Mouse (Mus musculus): ENCODE results near the gene Tpcn1. TPM values are rescaled to one million over a fixed set of nuclear protein-coding genes. Genes with fewer than 3 reads are reported as not detected.

Tpcn1 gene
- polyA plus RNA-seq, 1 experiment from 2014 or later = 14.9 TPM

DNA sequence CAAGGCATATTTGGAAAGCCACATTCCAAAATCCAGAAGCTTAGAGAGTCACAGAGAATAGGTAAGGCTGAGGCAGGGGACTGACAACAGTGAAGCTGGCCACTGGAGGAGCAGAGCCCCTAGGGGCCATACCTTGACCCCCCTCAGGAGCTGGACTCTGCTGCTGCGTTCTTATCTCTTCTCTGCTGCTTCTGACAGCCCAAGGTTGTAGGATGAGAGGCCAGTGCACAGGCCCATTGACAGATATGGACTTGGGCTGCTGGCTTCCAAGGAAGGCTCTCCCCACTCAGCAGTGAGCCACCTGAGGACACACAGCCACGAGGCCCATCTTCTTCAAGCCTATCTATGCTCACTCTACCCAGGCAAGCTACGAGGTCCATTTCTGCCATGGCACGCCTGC, 19.5 kb downstream of the Tpcn1 start:
- no peaks in the 10 kb centered on the region for H3K9me3 ChIP-seq (ENCODE audit: control insufficient read depth, low read length)
- no peak for ATAC-seq (ENCODE audit: insufficient read depth, low FRiP score, low TSS enrichment)
- 86% methylated on average over 4 of the region's 4 CpGs for WGBS
- H3K4me2 ChIP-seq (ENCODE audit: low read depth) = no peak overlapping the region
- H3K27me3 ChIP-seq (ENCODE audit: control insufficient read depth, insufficient read depth, low read length) = no peaks in the 10 kb centered on the region
- H3K9ac ChIP-seq (ENCODE audit: low read length) = peak overlapping the region; percentile 20; the same call in 1 of the 2 replicates
- H3K36me3 ChIP-seq (ENCODE audit: control insufficient read depth, insufficient read depth, low read length) = no peaks in the 10 kb centered on the region
- peak overlapping the region; percentile 92; the same call in 1 of the 2 replicates for H3K27ac ChIP-seq (ENCODE audit: low read depth, low read length)
- H3K4me3 ChIP-seq (ENCODE audit: low read depth, low read length) = no peak overlapping the region
- no peak for DNase-seq (ENCODE audit: low spot score)
- H3K4me1 ChIP-seq (ENCODE audit: control insufficient read depth, insufficient read depth, low read length) = peaks cover 57% of the 10 kb centered on the region

GRCm38 (mm10) chr5:120568336-120568768, 20.1 kb downstream of the Tpcn1 start:
- WGBS = 46% methylated on average over 9 of the region's 9 CpGs
- peaks cover 59% of the 10 kb centered on the region for H3K4me1 ChIP-seq (ENCODE audit: control insufficient read depth, insufficient read depth, low read length)
- no peak for DNase-seq (ENCODE audit: low spot score)
- H3K27me3 ChIP-seq (ENCODE audit: control insufficient read depth, insufficient read depth, low read length) = no peaks in the 10 kb centered on the region
- peak overlapping the region; percentile 92 for H3K27ac ChIP-seq (ENCODE audit: low read depth, low read length)
- peak overlapping the region; percentile 20 for H3K9ac ChIP-seq (ENCODE audit: low read length)
- H3K36me3 ChIP-seq (ENCODE audit: control insufficient read depth, insufficient read depth, low read length) = no peaks in the 10 kb centered on the region
- H3K4me3 ChIP-seq (ENCODE audit: low read depth, low read length) = no peak overlapping the region
- peak overlapping the region; percentile 14; the same call in 1 of the 2 replicates for H3K4me2 ChIP-seq (ENCODE audit: low read depth)
- no peaks in the 10 kb centered on the region for H3K9me3 ChIP-seq (ENCODE audit: control insufficient read depth, low read length)
- no peak for ATAC-seq (ENCODE audit: insufficient read depth, low FRiP score, low TSS enrichment)

DNA sequence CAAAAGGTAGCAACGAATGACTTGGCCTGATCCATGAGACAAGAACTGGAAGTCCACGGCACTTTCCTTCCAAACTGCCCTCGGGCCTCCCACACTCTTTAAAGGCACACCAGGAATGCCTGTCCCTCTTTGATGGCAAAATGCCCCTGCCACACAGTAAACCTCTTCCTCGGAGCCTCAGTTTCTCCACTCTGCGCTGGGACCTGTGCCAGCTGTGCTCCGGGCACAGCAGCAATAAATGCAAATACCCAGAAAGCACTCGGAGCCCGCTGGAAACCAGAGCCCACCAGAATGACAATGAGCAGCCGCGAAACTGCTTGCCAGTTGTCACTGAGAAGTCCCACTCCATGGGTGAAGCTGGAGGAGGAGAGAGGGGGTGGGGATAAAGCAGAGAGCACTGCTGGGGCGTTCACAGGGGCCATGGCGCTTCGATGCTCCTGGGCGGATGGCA, 20.7 kb downstream of the Tpcn1 start:
- WGBS = 35% methylated on average over 14 of the region's 14 CpGs
- peaks cover 64% of the 10 kb centered on the region for H3K4me1 ChIP-seq (ENCODE audit: control insufficient read depth, insufficient read depth, low read length)
- H3K27ac ChIP-seq (ENCODE audit: low read depth, low read length) = peak overlapping the region; percentile 92
- no peak overlapping the region for H3K4me3 ChIP-seq (ENCODE audit: low read depth, low read length)
- H3K4me2 ChIP-seq (ENCODE audit: low read depth) = no peak overlapping the region; the same call in 1 of the 2 replicates
- ATAC-seq (ENCODE audit: insufficient read depth, low FRiP score, low TSS enrichment) = no peak
- DNase-seq (ENCODE audit: low spot score) = peak; percentile 37
- no peaks in the 10 kb centered on the region for H3K36me3 ChIP-seq (ENCODE audit: control insufficient read depth, insufficient read depth, low read length)
- H3K9me3 ChIP-seq (ENCODE audit: control insufficient read depth, low read length) = no peaks in the 10 kb centered on the region
- no peaks in the 10 kb centered on the region for H3K27me3 ChIP-seq (ENCODE audit: control insufficient read depth, insufficient read depth, low read length)
- peak overlapping the region; percentile 20 for H3K9ac ChIP-seq (ENCODE audit: low read length)

DNA sequence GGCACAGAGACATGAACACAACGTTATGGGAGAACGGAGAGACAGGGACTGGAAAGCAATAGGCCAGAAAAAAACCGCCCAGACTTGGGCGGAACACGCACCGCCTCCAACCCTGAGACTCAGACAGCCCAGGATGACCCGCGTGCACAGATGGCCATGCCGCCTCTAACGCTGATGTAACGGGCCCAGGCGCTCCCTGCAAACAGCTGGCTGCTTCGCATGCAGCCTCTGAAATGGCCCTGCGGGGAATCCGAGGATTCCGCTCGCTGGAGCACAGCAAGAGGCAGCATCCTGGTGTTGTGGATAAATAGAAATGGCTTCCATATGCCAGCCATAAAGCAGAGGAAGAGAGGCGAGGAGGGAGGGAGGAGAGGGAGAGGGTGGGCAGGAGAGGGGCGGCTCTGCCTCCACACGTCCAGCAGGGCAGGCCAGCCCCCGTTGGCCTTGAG, 21.2 kb downstream of the Tpcn1 start:
- Histone ChIP-seq H3K4me3 (ENCODE audit: low read depth, low read length) (no peak overlapping the region), H3K27ac (ENCODE audit: low read depth, low read length) (peak overlapping the region; percentile 92), H3K27me3 (ENCODE audit: control insufficient read depth, insufficient read depth, low read length) (no peaks in the 10 kb centered on the region), H3K9me3 (ENCODE audit: control insufficient read depth, low read length) (no peaks in the 10 kb centered on the region), H3K4me2 (ENCODE audit: low read depth) (peak overlapping the region; percentile 14), H3K4me1 (ENCODE audit: control insufficient read depth, insufficient read depth, low read length) (peaks cover 66% of the 10 kb centered on the region), H3K9ac (ENCODE audit: low read length) (peak overlapping the region; percentile 20), H3K36me3 (ENCODE audit: control insufficient read depth, insufficient read depth, low read length) (no peaks in the 10 kb centered on the region)
- DNase-seq (ENCODE audit: low spot score) (peak; percentile 79), ATAC-seq (ENCODE audit: insufficient read depth, low FRiP score, low TSS enrichment) (peak; percentile 53)
- 9% methylated on average over 21 of the region's 21 CpGs for WGBS

DNA sequence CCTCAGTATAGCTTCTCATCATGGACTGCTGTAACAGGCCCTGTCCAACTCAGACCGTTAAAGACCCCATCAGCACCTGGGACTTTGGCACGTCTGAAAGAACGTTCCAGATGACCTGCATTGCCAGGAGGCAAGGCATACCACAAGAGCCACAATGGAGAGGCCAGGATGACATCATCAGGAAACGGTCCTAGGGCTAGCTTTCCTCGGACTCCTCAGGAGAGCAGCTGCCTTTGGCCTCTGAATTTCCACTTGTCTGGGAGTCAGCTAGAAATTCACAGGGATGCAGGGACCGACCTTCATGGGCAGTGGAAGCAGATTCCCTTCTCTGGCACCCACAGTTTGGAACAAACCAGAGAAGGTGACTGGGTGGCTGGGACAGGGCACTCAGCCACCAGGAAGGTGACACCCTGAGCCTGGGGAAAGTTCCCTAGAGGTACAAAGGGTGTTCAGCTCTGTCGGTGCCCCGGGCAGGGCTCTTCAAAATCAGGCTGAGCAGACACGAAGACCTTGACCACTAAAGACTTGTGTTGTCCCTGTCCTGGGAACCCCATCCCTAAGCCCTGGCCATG, 21.7 kb downstream of the Tpcn1 start:
- H3K4me3 ChIP-seq (ENCODE audit: low read depth, low read length) = no peak overlapping the region
- H3K27me3 ChIP-seq (ENCODE audit: control insufficient read depth, insufficient read depth, low read length) = no peaks in the 10 kb centered on the region
- H3K4me2 ChIP-seq (ENCODE audit: low read depth) = no peak overlapping the region; the same call in 1 of the 2 replicates
- 44% methylated on average over 9 of the region's 9 CpGs for WGBS
- no peaks in the 10 kb centered on the region for H3K9me3 ChIP-seq (ENCODE audit: control insufficient read depth, low read length)
- ATAC-seq (ENCODE audit: insufficient read depth, low FRiP score, low TSS enrichment) (no peak), DNase-seq (ENCODE audit: low spot score) (no peak)
- peak overlapping the region; percentile 92 for H3K27ac ChIP-seq (ENCODE audit: low read depth, low read length)
- no peaks in the 10 kb centered on the region for H3K36me3 ChIP-seq (ENCODE audit: control insufficient read depth, insufficient read depth, low read length)
- H3K4me1 ChIP-seq (ENCODE audit: control insufficient read depth, insufficient read depth, low read length) = peaks cover 66% of the 10 kb centered on the region
- peak overlapping the region; percentile 20; the same call in 1 of the 2 replicates for H3K9ac ChIP-seq (ENCODE audit: low read length)

DNA sequence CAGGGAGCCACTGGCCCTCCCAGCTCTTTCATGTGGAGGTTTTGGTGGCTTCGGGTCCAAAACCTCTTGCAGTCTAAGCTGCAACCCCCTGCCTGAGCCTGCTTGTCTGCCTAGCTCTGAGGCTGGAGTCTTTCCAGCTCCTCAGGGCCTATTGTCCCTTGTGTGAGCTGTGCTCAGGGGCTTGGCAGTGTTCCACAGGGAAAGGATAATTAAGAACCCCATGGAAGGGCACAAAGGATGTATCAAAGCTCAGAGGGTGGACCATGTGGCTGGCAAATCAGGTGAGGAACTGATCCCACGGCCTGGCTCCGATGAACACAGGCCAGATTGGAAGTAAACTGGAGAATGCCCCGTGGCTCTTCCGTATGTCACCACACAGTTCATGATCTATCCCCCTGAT, 22.4 kb downstream of the Tpcn1 start:
- Histone ChIP-seq H3K4me1 (ENCODE audit: control insufficient read depth, insufficient read depth, low read length) (peaks cover 62% of the 10 kb centered on the region), H3K9ac (ENCODE audit: low read length) (0 out of 2 replicates have a peak overlapping the region, but pooled peaks have one; percentile 8), H3K4me3 (ENCODE audit: low read depth, low read length) (no peak overlapping the region), H3K4me2 (ENCODE audit: low read depth) (no peak overlapping the region), H3K27ac (ENCODE audit: low read depth, low read length) (peak overlapping the region; percentile 92), H3K36me3 (ENCODE audit: control insufficient read depth, insufficient read depth, low read length) (no peaks in the 10 kb centered on the region), H3K27me3 (ENCODE audit: control insufficient read depth, insufficient read depth, low read length) (no peaks in the 10 kb centered on the region), H3K9me3 (ENCODE audit: control insufficient read depth, low read length) (no peaks in the 10 kb centered on the region)
- peak; percentile 33 for DNase-seq (ENCODE audit: low spot score)
- ATAC-seq (ENCODE audit: insufficient read depth, low FRiP score, low TSS enrichment) = peak; percentile 29; the same call in 1 of the 2 replicates
- WGBS = 68% methylated on average over 5 of the region's 5 CpGs

DNA sequence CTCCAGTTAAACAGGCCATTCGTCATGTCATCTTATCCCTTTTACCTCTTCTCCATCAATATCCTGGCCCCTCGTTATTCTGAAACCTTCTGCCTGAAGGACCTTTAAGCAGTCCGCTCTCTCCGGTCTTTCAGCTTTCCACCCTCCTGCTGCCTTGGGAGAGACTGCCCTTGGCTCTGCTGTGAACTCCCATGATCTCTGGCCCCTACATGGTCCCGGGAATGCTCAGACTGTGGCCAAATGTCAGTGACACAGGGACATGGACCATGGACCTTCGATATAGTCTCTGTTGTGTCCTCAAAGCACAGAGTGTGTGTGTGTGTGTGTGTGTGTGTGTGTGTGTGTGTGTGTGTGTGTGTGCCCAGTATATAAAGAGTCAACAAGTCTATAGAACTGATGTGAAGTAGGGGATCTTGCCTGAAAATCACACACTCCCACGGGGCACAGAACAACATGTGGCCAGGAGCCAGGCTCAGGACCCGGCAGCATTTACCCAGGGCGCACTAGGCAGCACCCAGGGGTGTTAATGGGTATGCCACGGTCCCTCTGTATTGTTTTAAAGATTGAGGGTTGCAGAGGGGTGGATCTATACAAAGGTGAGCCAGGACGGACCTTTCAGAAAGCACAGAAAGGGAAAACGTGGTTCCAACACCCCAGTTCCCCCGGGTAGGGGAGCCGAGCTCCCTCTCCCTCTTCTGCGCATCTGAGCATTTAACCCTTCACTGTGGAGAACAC, 23.1 kb downstream of the Tpcn1 start:
- Histone ChIP-seq H3K27me3 (ENCODE audit: control insufficient read depth, insufficient read depth, low read length) (no peaks in the 10 kb centered on the region), H3K4me1 (ENCODE audit: control insufficient read depth, insufficient read depth, low read length) (peaks cover 66% of the 10 kb centered on the region), H3K4me2 (ENCODE audit: low read depth) (no peak overlapping the region), H3K9me3 (ENCODE audit: control insufficient read depth, low read length) (no peaks in the 10 kb centered on the region), H3K4me3 (ENCODE audit: low read depth, low read length) (no peak overlapping the region), H3K36me3 (ENCODE audit: control insufficient read depth, insufficient read depth, low read length) (no peaks in the 10 kb centered on the region), H3K27ac (ENCODE audit: low read depth, low read length) (peak overlapping the region; percentile 92), H3K9ac (ENCODE audit: low read length) (no peak overlapping the region)
- DNase-seq (ENCODE audit: low spot score) (no peak), ATAC-seq (ENCODE audit: insufficient read depth, low FRiP score, low TSS enrichment) (no peak)
- 37% methylated on average over 15 of the region's 15 CpGs for WGBS

GRCm38 (mm10) chr5:120563914-120564311, 24.6 kb downstream of the Tpcn1 start:
- H3K4me1 ChIP-seq (ENCODE audit: control insufficient read depth, insufficient read depth, low read length) = peaks cover 69% of the 10 kb centered on the region
- ATAC-seq (ENCODE audit: insufficient read depth, low FRiP score, low TSS enrichment) (no peak), DNase-seq (ENCODE audit: low spot score) (no peak)
- H3K4me3 ChIP-seq (ENCODE audit: low read depth, low read length) = no peak overlapping the region
- no peaks in the 10 kb centered on the region for H3K36me3 ChIP-seq (ENCODE audit: control insufficient read depth, insufficient read depth, low read length)
- no peaks in the 10 kb centered on the region for H3K9me3 ChIP-seq (ENCODE audit: control insufficient read depth, low read length)
- H3K27me3 ChIP-seq (ENCODE audit: control insufficient read depth, insufficient read depth, low read length) = no peaks in the 10 kb centered on the region
- H3K4me2 ChIP-seq (ENCODE audit: low read depth) = no peak overlapping the region
- WGBS = 58% methylated on average over 4 of the region's 4 CpGs
- H3K9ac ChIP-seq (ENCODE audit: low read length) = no peak overlapping the region
- no peak overlapping the region for H3K27ac ChIP-seq (ENCODE audit: low read depth, low read length)
